Mouse (Mus musculus) intestine, embryonic 14.5 days (tissue): ENCODE data around the gene Gpn2. TPM values are rescaled to one million over a fixed set of nuclear protein-coding genes. Genes with fewer than 3 reads are reported as not detected.

ENCODE experiments used
- ATAC-seq: fragments of 200-750 bp; cut with Nextera tagmentation; replicated peaks from 2 replicates; pipeline ENCODE4 v1.8.0; 2017; ENCODE audit warnings: low read depth, moderate number of reproducible peaks, moderate TSS enrichment, moderate library complexity; ENCODE audit not compliant: low FRiP score, low TSS enrichment
- DNase-seq: peaks from one replicate; pipeline ENCODE4 v3.0.0-alpha.2; 2018; ENCODE audit warnings: low spot score
- H3K27ac ChIP-seq: fragments of 300-500 bp; sonication (generic); 2 replicates; pipeline ENCODE4 v1.5.1; 2014; ENCODE audit warnings: low read depth, mild to moderate bottlenecking, control low read depth
- H3K27me3 ChIP-seq: fragments of 300-500 bp; sonication (generic); replicated peaks from 2 replicates; pipeline ENCODE4 v1.6.1; 2014; ENCODE audit warnings: low read length, control low read depth; ENCODE audit not compliant: control insufficient read depth, insufficient read depth
- H3K36me3 ChIP-seq: fragments of 300-500 bp; sonication (generic); 2 replicates; pipeline ENCODE4 v1.6.1; 2014; ENCODE audit warnings: low read length, control low read depth; ENCODE audit not compliant: control insufficient read depth, insufficient read depth
- H3K4me1 ChIP-seq: fragments of 300-500 bp; sonication (generic); replicated peaks from 2 replicates; pipeline ENCODE4 v1.6.1; 2014; ENCODE audit warnings: low read length, control low read depth, mixed read lengths; ENCODE audit not compliant: control insufficient read depth, insufficient read depth
- H3K4me2 ChIP-seq: fragments of 300-500 bp; sonication (generic); 2 replicates; pipeline ENCODE4 v1.6.1; 2014; ENCODE audit warnings: low read length
- H3K4me3 ChIP-seq: fragments of 300-500 bp; sonication (generic); 2 replicates; pipeline ENCODE4 v1.5.1; 2014; ENCODE audit warnings: low read depth, low read length, control low read depth, mixed read lengths
- H3K9ac ChIP-seq: fragments of 300-500 bp; sonication (generic); 2 replicates; pipeline ENCODE4 v1.6.1; 2014; ENCODE audit warnings: mild to moderate bottlenecking, low read length
- H3K9me3 ChIP-seq: fragments of 300-500 bp; sonication (generic); 2 replicates; pipeline ENCODE4 v1.6.1; 2016; ENCODE audit warnings: low read length, control low read depth; ENCODE audit not compliant: control insufficient read depth
- WGBS: fragments of 180-500 bp; shearing (Covaris S2); extraction: QIAGEN DNeasy Blood & Tissue Kit; methylation state at CpG from one replicate; pipeline ENCODE4 v1.1.7; 2014; 5-methylcytosine and 5-hydroxymethylcytosine counted together
- polyA plus RNA-seq: library from polyadenylated mRNA; unstranded; fragments of >200 nt; fragmentation: Nextera tagmentation; extraction: Ambion mirVana; gene quantifications from 2 replicates; pipeline ENCODE4 v1.2.1, GENCODE M21; 2014

Gene Gpn2
- 19.8 TPM in 2 replicates for polyA plus RNA-seq

- WGBS, result 3% methylated on average over 65 of the region's 65 CpGs
- peak within 1 kb of the TSS; percentile 99 for H3K4me2 ChIP-seq
- ATAC-seq (peak; percentile 88), DNase-seq (peak; percentile 86)
- peak within 1 kb of the TSS; percentile 90 for H3K9ac ChIP-seq
- no peaks in the 10 kb centered on the region for H3K9me3 ChIP-seq
- H3K4me3 ChIP-seq, result peak within 1 kb of the TSS; percentile 92
- H3K36me3 ChIP-seq, result peaks cover 56% of the 10 kb centered on the region
- peak within 1 kb of the TSS; percentile 74; the same call in 1 of the 2 replicates for H3K27ac ChIP-seq
- H3K27me3 ChIP-seq, result no peaks in the 10 kb centered on the region
- H3K4me1 ChIP-seq, result peaks cover 13% of the 10 kb centered on the region
Measured at GRCm38 (mm10) chr4:133584059-133584951, at the start of gene Gpn2. Gpn2 (plus strand) TSS chr4:133584362.

- DNase-seq (no peak), ATAC-seq (no peak)
- H3K4me2 ChIP-seq, result no peak overlapping the region
- H3K9me3 ChIP-seq, result no peaks in the 10 kb centered on the region
- H3K9ac ChIP-seq, result no peak overlapping the region
- no peak overlapping the region for H3K27ac ChIP-seq
- no peak overlapping the region for H3K4me3 ChIP-seq
- 80% methylated on average over 3 of the region's 3 CpGs for WGBS
- no peaks in the 10 kb centered on the region for H3K27me3 ChIP-seq
- peaks cover 96% of the 10 kb centered on the region for H3K36me3 ChIP-seq
- H3K4me1 ChIP-seq, result no peaks in the 10 kb centered on the region
Measured at GRCm38 (mm10) chr4:133536081-133536480, 48.1 kb upstream of the Gpn2 start.

GRCm38 (mm10) chr4:133536652-133537051, 47.5 kb upstream of the Gpn2 start:
- H3K27me3 ChIP-seq, result no peaks in the 10 kb centered on the region
- ATAC-seq (no peak), DNase-seq (no peak)
- H3K9ac ChIP-seq, result no peak overlapping the region
- H3K4me2 ChIP-seq, result no peak overlapping the region
- no peak overlapping the region for H3K27ac ChIP-seq
- H3K4me1 ChIP-seq, result no peaks in the 10 kb centered on the region
- H3K4me3 ChIP-seq, result no peak overlapping the region
- H3K36me3 ChIP-seq, result peaks cover 90% of the 10 kb centered on the region
- H3K9me3 ChIP-seq, result no peaks in the 10 kb centered on the region
- 91% methylated on average over 5 of the region's 5 CpGs for WGBS

GRCm38 (mm10) chr4:133545272-133546231, 38.6 kb upstream of the Gpn2 start, which contains the start of gene Nudc:
Nudc (minus strand) TSS chr4:133545996.
- under 1% methylated on average over 66 of the region's 77 CpGs for WGBS
- H3K9ac ChIP-seq, result peak within 1 kb of the TSS; percentile 89
- ATAC-seq, result peak; percentile 97
- H3K4me3 ChIP-seq, result peak within 1 kb of the TSS; percentile 99
- H3K9me3 ChIP-seq, result no peaks in the 10 kb centered on the region
- peak within 1 kb of the TSS; percentile 67 for H3K27ac ChIP-seq
- peak; percentile 94 for DNase-seq
- peak within 1 kb of the TSS; percentile 94 for H3K4me2 ChIP-seq
- H3K4me1 ChIP-seq, result peaks cover 15% of the 10 kb centered on the region
- H3K36me3 ChIP-seq, result peaks cover 21% of the 10 kb centered on the region
- no peaks in the 10 kb centered on the region for H3K27me3 ChIP-seq

GRCm38 (mm10) chr4:133552029-133552428, 32.1 kb upstream of the Gpn2 start:
- H3K4me1 ChIP-seq, result no peaks in the 10 kb centered on the region
- no peak overlapping the region for H3K4me3 ChIP-seq
- no peak overlapping the region for H3K4me2 ChIP-seq
- DNase-seq, result no peak
- H3K36me3 ChIP-seq, result no peaks in the 10 kb centered on the region
- no peaks in the 10 kb centered on the region for H3K27me3 ChIP-seq
- no peaks in the 10 kb centered on the region for H3K9me3 ChIP-seq
- WGBS, result 89% methylated on average over 1 of the region's 1 CpGs
- H3K27ac ChIP-seq, result no peak overlapping the region
- H3K9ac ChIP-seq, result no peak overlapping the region
- ATAC-seq, result no peak

- Histone ChIP-seq H3K4me2 (peak within 1 kb of the TSS; percentile 1; the same call in 1 of the 2 replicates), H3K36me3 (no peaks in the 10 kb centered on the region), H3K9me3 (no peaks in the 10 kb centered on the region), H3K9ac (no peak within 1 kb of the TSS), H3K27me3 (no peaks in the 10 kb centered on the region), H3K4me1 (no peaks in the 10 kb centered on the region), H3K4me3 (no peak within 1 kb of the TSS), H3K27ac (peak within 1 kb of the TSS; percentile 22; the same call in 1 of the 2 replicates)
- WGBS, result 53% methylated on average over 10 of the region's 10 CpGs
- ATAC-seq (no peak; the same call in 1 of the 2 replicates), DNase-seq (no peak)
Measured at GRCm38 (mm10) chr4:133552768-133553447, 31.3 kb upstream of the Gpn2 start, which contains the start of gene Nr0b2. Nr0b2 (plus strand) TSS chr4:133553376.

- ATAC-seq (no peak), DNase-seq (no peak)
- no peaks in the 10 kb centered on the region for H3K4me1 ChIP-seq
- 74% methylated on average over 19 of the region's 19 CpGs for WGBS
- no peak overlapping the region for H3K9ac ChIP-seq
- peak overlapping the region; percentile 1; the same call in 1 of the 2 replicates for H3K4me2 ChIP-seq
- no peak overlapping the region for H3K27ac ChIP-seq
- H3K9me3 ChIP-seq, result no peaks in the 10 kb centered on the region
- H3K36me3 ChIP-seq, result no peaks in the 10 kb centered on the region
- H3K27me3 ChIP-seq, result no peaks in the 10 kb centered on the region
- H3K4me3 ChIP-seq, result no peak overlapping the region
Measured at GRCm38 (mm10) chr4:133553448-133554330, 30.5 kb upstream of the Gpn2 start.
